Mouse (Mus musculus) mesoderm, embryonic 11.5 days (tissue): ENCODE results near the gene Arpc1b.
"Not testable (repeated sequence)": the region's sequence is repeated elsewhere in the genome, so short reads cannot be mapped to it uniquely, and the experiment has no call there.

Experiments
- DNase-seq: peaks from one replicate; pipeline ENCODE4 v3.0.0-alpha.2; 2012; ENCODE audit warnings: low read depth, low spot score

The Arpc1b gene

GRCm38 (mm10) chr5:145114071-145114605, at the start of gene Arpc1b:
TSS of gene Arpc1b (plus strand) at chr5:145114215.
- peak; percentile 54 for DNase-seq

GRCm38 (mm10) chr5:145064765-145065340, 49.2 kb upstream of the Arpc1b start:
- no peak for DNase-seq

GRCm38 (mm10) chr5:145068863-145069262, 45.2 kb upstream of the Arpc1b start:
- DNase-seq, result no peak

- DNase-seq, result peak; percentile 87
Observed at GRCm38 (mm10) chr5:145069707-145070106, 44.3 kb upstream of the Arpc1b start.

GRCm38 (mm10) chr5:145071342-145071741, 42.7 kb upstream of the Arpc1b start:
- peak; percentile 27 for DNase-seq

GRCm38 (mm10) chr5:145075081-145075480, 38.9 kb upstream of the Arpc1b start:
- no peak for DNase-seq

GRCm38 (mm10) chr5:145081866-145082613, 32.0 kb upstream of the Arpc1b start:
- DNase-seq, result no peak

GRCm38 (mm10) chr5:145083201-145083600, 30.8 kb upstream of the Arpc1b start:
- DNase-seq, result not testable (repeated sequence)

GRCm38 (mm10) chr5:145083632-145084451, 30.2 kb upstream of the Arpc1b start, which contains the start of the genes Arpc1a and Kpna7:
TSS of gene Arpc1a (plus strand) at chr5:145083830.
TSS of gene Kpna7 (minus strand) at chr5:145084030.
- peak; percentile 97 for DNase-seq

- no peak for DNase-seq
Observed at GRCm38 (mm10) chr5:145084822-145085221, 29.2 kb upstream of the Arpc1b start.

- no peak for DNase-seq
Observed at GRCm38 (mm10) chr5:145088186-145088585, 25.8 kb upstream of the Arpc1b start.

GRCm38 (mm10) chr5:145089878-145090277, 24.1 kb upstream of the Arpc1b start:
- no peak for DNase-seq

GRCm38 (mm10) chr5:145096195-145096594, 17.8 kb upstream of the Arpc1b start:
- DNase-seq, result no peak

GRCm38 (mm10) chr5:145098340-145098821, 15.6 kb upstream of the Arpc1b start:
- no peak for DNase-seq

GRCm38 (mm10) chr5:145100960-145101359, 13.1 kb upstream of the Arpc1b start:
- no peak for DNase-seq

GRCm38 (mm10) chr5:145101451-145101850, 12.6 kb upstream of the Arpc1b start:
- not testable (repeated sequence) for DNase-seq

- no peak for DNase-seq
Observed at GRCm38 (mm10) chr5:145102706-145103105, 11.3 kb upstream of the Arpc1b start.

GRCm38 (mm10) chr5:145104328-145104727, 9.7 kb upstream of the Arpc1b start:
- DNase-seq, result peak; percentile 43

GRCm38 (mm10) chr5:145105694-145106275, 8.2 kb upstream of the Arpc1b start:
- DNase-seq, result no peak

GRCm38 (mm10) chr5:145110401-145110800, 3.6 kb upstream of the Arpc1b start:
- DNase-seq, result no peak

- no peak for DNase-seq
Observed at GRCm38 (mm10) chr5:145112566-145112965, 1.4 kb upstream of the Arpc1b start.
